Mouse (Mus musculus): ENCODE measurements around the gene Tmem235. TPM values are rescaled to one million over a fixed set of nuclear protein-coding genes. Genes with fewer than 3 reads are reported as not detected.

Gene Tmem235
- total and polyA plus RNA-seq, 2 experiments, result not detected

DNA sequence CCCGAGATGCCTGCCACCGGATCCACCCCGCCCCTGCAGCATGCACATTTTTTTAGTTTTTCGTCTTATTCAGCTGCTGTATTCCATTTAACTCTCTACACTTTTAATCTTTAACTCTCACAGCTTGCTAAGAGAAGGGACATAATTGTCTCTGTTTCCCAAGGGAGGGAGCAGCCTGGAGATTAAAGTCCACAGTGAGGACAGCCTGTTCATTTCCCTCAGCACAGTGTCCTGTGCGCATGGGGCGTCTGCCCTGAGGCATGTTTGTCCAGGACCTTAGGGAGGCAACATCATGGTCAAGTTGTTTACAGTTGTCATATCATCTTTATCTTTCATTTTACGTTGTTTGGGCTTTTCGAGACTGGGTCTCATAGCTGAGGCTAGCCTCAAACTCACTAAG lies 26.5 kb upstream of the Tmem235 start:
- Histone ChIP-seq H3K36me3 (ENCODE audit: control insufficient read depth, insufficient read depth, low read length) (no peaks in the 10 kb centered on the region), H3K79me2 (ENCODE audit: control insufficient read depth, insufficient read depth, low read length) (no peaks in the 10 kb centered on the region), H3K27ac (replicated peaks; ENCODE audit: insufficient read depth, low read depth, low read length) (peak overlapping the region; percentile 90), H3K27me3 (ENCODE audit: control insufficient read depth, insufficient read depth, low read length) (no peaks in the 10 kb centered on the region), H3K9ac (ENCODE audit: low read depth, low read length) (peak overlapping the region; percentile 38), H3K4me3 (ENCODE audit: insufficient read depth, low read depth, low read length) (no peak overlapping the region), H3K4me1 (ENCODE audit: control insufficient read depth, insufficient read depth, low read length) (peaks cover 37% of the 10 kb centered on the region)
- DNase-seq (ENCODE audit: extremely low read depth, low read depth, low spot score), result peak; percentile 95
- 31% methylated on average over 8 of the region's 8 CpGs for WGBS
- TF ChIP-seq CTCF (IDR thresholded peaks at IDR 0.05; ENCODE audit: low read depth, low read length), result no peak
- no peak for TF ChIP-seq POLR2A (IDR thresholded peaks at IDR 0.05; ENCODE audit: extremely low read depth, insufficient read depth, low read length)

- H3K4me1 ChIP-seq (ENCODE audit: control insufficient read depth, insufficient read depth, low read length), result peaks cover 22% of the 10 kb centered on the region
- H3K27ac ChIP-seq (replicated peaks; ENCODE audit: insufficient read depth, low read depth, low read length), result peak overlapping the region; percentile 53
- DNase-seq (ENCODE audit: extremely low read depth, low read depth, low spot score), result peak; percentile 63
- WGBS, result 43% methylated on average over 13 of the region's 13 CpGs
- no peak overlapping the region for H3K4me3 ChIP-seq (ENCODE audit: insufficient read depth, low read depth, low read length)
- H3K36me3 ChIP-seq (ENCODE audit: control insufficient read depth, insufficient read depth, low read length), result no peaks in the 10 kb centered on the region
- H3K27me3 ChIP-seq (ENCODE audit: control insufficient read depth, insufficient read depth, low read length), result no peaks in the 10 kb centered on the region
- TF ChIP-seq CTCF (IDR thresholded peaks at IDR 0.05; ENCODE audit: low read depth, low read length) (no peak), POLR2A (IDR thresholded peaks at IDR 0.05; ENCODE audit: extremely low read depth, insufficient read depth, low read length) (no peak)
- no peaks in the 10 kb centered on the region for H3K79me2 ChIP-seq (ENCODE audit: control insufficient read depth, insufficient read depth, low read length)
- H3K9ac ChIP-seq (ENCODE audit: low read depth, low read length), result no peak overlapping the region; the same call in 1 of the 2 replicates
These were observed 24.2 kb upstream of the Tmem235 start for GRCm38 (mm10) chr11:117836306-117836705.

DNA sequence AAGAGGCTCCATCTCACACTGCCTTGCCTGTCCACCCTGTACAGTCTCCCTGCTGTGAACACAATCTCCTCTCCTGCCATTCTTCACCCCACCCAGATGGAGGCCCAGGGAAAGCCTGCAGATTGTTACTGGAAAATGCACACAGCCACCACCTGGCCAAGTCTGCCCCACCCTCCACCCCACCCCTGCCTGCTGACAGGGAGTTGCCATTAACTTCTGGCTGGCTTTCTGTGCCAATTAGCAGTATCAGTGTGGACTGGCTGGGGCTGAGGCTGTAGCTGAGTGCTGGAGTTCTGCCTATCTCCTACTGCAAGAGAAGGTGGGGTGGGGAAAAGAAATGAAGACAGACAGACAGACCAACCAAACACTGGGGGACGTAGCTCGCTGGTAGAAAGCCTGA lies 22.0 kb upstream of the Tmem235 start:
- TF ChIP-seq POLR2A (IDR thresholded peaks at IDR 0.05; ENCODE audit: extremely low read depth, insufficient read depth, low read length) (no peak), CTCF (IDR thresholded peaks at IDR 0.05; ENCODE audit: low read depth, low read length) (no peak)
- 90% methylated on average over 2 of the region's 2 CpGs for WGBS
- Histone ChIP-seq H3K27me3 (ENCODE audit: control insufficient read depth, insufficient read depth, low read length) (no peaks in the 10 kb centered on the region), H3K27ac (replicated peaks; ENCODE audit: insufficient read depth, low read depth, low read length) (no peak overlapping the region), H3K79me2 (ENCODE audit: control insufficient read depth, insufficient read depth, low read length) (no peaks in the 10 kb centered on the region), H3K4me1 (ENCODE audit: control insufficient read depth, insufficient read depth, low read length) (peaks cover 13% of the 10 kb centered on the region), H3K36me3 (ENCODE audit: control insufficient read depth, insufficient read depth, low read length) (no peaks in the 10 kb centered on the region), H3K4me3 (ENCODE audit: insufficient read depth, low read depth, low read length) (no peak overlapping the region), H3K9ac (ENCODE audit: low read depth, low read length) (no peak overlapping the region)
- no peak for DNase-seq (ENCODE audit: extremely low read depth, low read depth, low spot score)

DNA sequence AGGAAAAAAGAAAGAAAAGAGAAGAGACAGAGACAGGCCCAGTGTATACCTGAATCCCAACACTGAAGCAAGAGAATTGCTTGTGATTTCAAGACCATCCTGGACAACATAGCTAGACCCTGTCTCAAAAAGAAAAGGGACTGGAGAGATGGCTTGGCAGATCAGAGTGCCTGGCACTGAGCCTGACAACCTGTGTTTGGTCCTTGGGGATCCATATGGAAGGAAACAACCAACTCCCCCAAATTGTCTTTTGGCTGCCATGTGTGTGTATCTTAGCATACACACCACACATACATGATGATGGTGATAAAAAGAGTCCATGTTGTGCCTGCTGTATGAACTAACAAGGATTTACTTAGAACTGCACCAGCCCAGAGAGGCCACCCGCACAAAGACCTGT lies 21.5 kb upstream of the Tmem235 start:
- Histone ChIP-seq H3K36me3 (ENCODE audit: control insufficient read depth, insufficient read depth, low read length) (no peaks in the 10 kb centered on the region), H3K79me2 (ENCODE audit: control insufficient read depth, insufficient read depth, low read length) (no peaks in the 10 kb centered on the region), H3K27me3 (ENCODE audit: control insufficient read depth, insufficient read depth, low read length) (no peaks in the 10 kb centered on the region), H3K4me1 (ENCODE audit: control insufficient read depth, insufficient read depth, low read length) (peaks cover 9% of the 10 kb centered on the region), H3K9ac (ENCODE audit: low read depth, low read length) (no peak overlapping the region), H3K4me3 (ENCODE audit: insufficient read depth, low read depth, low read length) (no peak overlapping the region), H3K27ac (replicated peaks; ENCODE audit: insufficient read depth, low read depth, low read length) (no peak overlapping the region)
- TF ChIP-seq POLR2A (IDR thresholded peaks at IDR 0.05; ENCODE audit: extremely low read depth, insufficient read depth, low read length) (no peak), CTCF (IDR thresholded peaks at IDR 0.05; ENCODE audit: low read depth, low read length) (no peak)
- DNase-seq (ENCODE audit: extremely low read depth, low read depth, low spot score), result no peak
- 91% methylated on average over 1 of the region's 1 CpGs for WGBS

DNA sequence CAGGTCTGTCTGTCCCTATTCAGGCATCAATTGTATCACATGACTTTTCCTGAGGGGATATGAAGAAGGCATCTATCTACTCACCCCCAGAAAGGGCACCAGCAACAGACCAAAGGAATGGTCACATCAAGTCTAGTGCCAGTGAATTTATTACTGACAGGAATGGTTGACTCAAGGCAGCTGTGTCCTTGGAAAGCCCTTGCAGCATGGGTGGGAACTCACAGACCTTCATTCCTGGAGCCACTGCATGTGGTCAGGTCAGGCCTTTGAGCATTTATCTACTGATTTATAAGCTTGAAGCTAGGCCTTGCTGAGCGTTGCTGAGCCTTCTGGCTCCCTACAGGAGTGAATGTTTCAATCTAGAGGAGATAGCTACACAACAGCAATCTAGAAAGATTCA lies 19.6 kb upstream of the Tmem235 start:
- Histone ChIP-seq H3K9ac (ENCODE audit: low read depth, low read length) (no peak overlapping the region), H3K4me1 (ENCODE audit: control insufficient read depth, insufficient read depth, low read length) (peaks cover 5% of the 10 kb centered on the region; the same call in 1 of the 2 replicates), H3K4me3 (ENCODE audit: insufficient read depth, low read depth, low read length) (no peak overlapping the region), H3K27me3 (ENCODE audit: control insufficient read depth, insufficient read depth, low read length) (no peaks in the 10 kb centered on the region), H3K36me3 (ENCODE audit: control insufficient read depth, insufficient read depth, low read length) (no peaks in the 10 kb centered on the region), H3K79me2 (ENCODE audit: control insufficient read depth, insufficient read depth, low read length) (no peaks in the 10 kb centered on the region), H3K27ac (replicated peaks; ENCODE audit: insufficient read depth, low read depth, low read length) (no peak overlapping the region)
- no peak for DNase-seq (ENCODE audit: extremely low read depth, low read depth, low spot score)
- 74% methylated on average over 1 of the region's 1 CpGs for WGBS
- no peak for TF ChIP-seq CTCF (IDR thresholded peaks at IDR 0.05; ENCODE audit: low read depth, low read length)
- no peak for TF ChIP-seq POLR2A (IDR thresholded peaks at IDR 0.05; ENCODE audit: extremely low read depth, insufficient read depth, low read length)

- no peak overlapping the region for H3K4me3 ChIP-seq (ENCODE audit: insufficient read depth, low read depth, low read length)
- TF ChIP-seq CTCF (IDR thresholded peaks at IDR 0.05; ENCODE audit: low read depth, low read length) (no peak), POLR2A (IDR thresholded peaks at IDR 0.05; ENCODE audit: extremely low read depth, insufficient read depth, low read length) (no peak)
- H3K4me1 ChIP-seq (ENCODE audit: control insufficient read depth, insufficient read depth, low read length), result peaks cover 19% of the 10 kb centered on the region
- 84% methylated on average over 2 of the region's 2 CpGs for WGBS
- no peaks in the 10 kb centered on the region for H3K36me3 ChIP-seq (ENCODE audit: control insufficient read depth, insufficient read depth, low read length)
- H3K9ac ChIP-seq (ENCODE audit: low read depth, low read length), result no peak overlapping the region
- peak overlapping the region; percentile 10; the same call in 1 of the 2 replicates for H3K27ac ChIP-seq (replicated peaks; ENCODE audit: insufficient read depth, low read depth, low read length)
- no peaks in the 10 kb centered on the region for H3K27me3 ChIP-seq (ENCODE audit: control insufficient read depth, insufficient read depth, low read length)
- H3K79me2 ChIP-seq (ENCODE audit: control insufficient read depth, insufficient read depth, low read length), result no peaks in the 10 kb centered on the region
- DNase-seq (ENCODE audit: extremely low read depth, low read depth, low spot score), result no peak
These were observed 17.1 kb upstream of the Tmem235 start for GRCm38 (mm10) chr11:117843434-117843833.
